Mouse (Mus musculus): ENCODE results near the gene Serhl. TPM values are rescaled to one million over a fixed set of nuclear protein-coding genes. Genes with fewer than 3 reads are reported as not detected.

Serhl gene
- total and polyA plus RNA-seq, 3 experiments = 52.0 to 123 (median 59.5) TPM

DNA sequence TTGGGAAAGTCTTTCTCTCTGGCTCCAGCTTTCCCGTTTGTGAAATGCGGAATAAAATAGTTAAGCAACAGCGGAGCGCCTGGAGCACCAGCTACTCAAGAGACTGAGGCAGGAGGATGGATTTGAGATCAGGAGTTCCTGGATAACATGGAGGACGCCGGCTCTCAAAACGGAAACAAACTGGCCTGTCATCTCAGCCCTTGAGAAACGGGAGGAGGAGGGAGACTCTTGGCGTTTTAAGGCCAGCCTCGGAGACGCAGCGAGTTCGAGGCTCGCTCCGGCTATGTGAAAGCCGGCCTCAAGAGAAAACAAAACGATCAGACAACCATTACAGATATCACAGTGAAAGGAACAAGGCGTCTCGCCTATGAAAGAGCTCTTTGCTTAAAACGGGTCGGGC, 59.1 kb downstream of the Serhl start:
- H3K79me2 ChIP-seq (replicated peaks; ENCODE audit: control insufficient read depth, extremely low read depth, insufficient read depth, poor library complexity, severe bottlenecking) = peaks cover 53% of the 10 kb centered on the region
- in situ Hi-C loops (cut with MboI; ENCODE audit: low pct_ligation_motif_present, low pct_unique_long_range_greater_than_20kb, low sequenced_read_pairs) = no loop called here
- no peaks in the 10 kb centered on the region for H3K27me3 ChIP-seq (replicated peaks)
- dilution Hi-C loops (cut with MboI; ENCODE audit: extremely low pct_ligation_motif_present, extremely low pct_unique_long_range_greater_than_20kb, low sequenced_read_pairs) = no loop called here
- DNase-seq (ENCODE audit: extremely low read depth) = no peak
- TF ChIP-seq POLR2A (IDR thresholded peaks at IDR 0.05; ENCODE audit: low read depth, low read length) (no peak), SMC3 (IDR thresholded peaks at IDR 0.05; ENCODE audit: low read depth, low read length) (no peak), IRF4 (IDR thresholded peaks at IDR 0.05; ENCODE audit: low read depth, low read length) (no peak), MXI1 (IDR thresholded peaks at IDR 0.05; ENCODE audit: low read depth, low read length) (no peak), GABPA (IDR thresholded peaks at IDR 0.05; ENCODE audit: insufficient replicate concordance, low read depth, low read length) (no peak), MAZ (IDR thresholded peaks at IDR 0.05; ENCODE audit: low read depth, low read length) (no peak), ZKSCAN1 (IDR thresholded peaks at IDR 0.05; ENCODE audit: borderline replicate concordance, low read depth, low read length) (no peak), ELF1 (IDR thresholded peaks at IDR 0.05; ENCODE audit: low read depth, low read length) (no peak)
- peaks cover 18 to 47% of the 10 kb centered on the region in 2 experiments for H3K36me3 ChIP-seq (replicated peaks in 1 of 2; ENCODE audit: control insufficient read depth in 1 of 2, insufficient read depth in 1 of 2, low read length in 1 of 2)
- peak overlapping the region; percentile 80 for H3K4me2 ChIP-seq (ENCODE audit: insufficient read depth, low read depth, poor library complexity, severe bottlenecking)
- peaks cover 9 to 60% of the 10 kb centered on the region in 2 experiments; a peak in 3 of 4 replicates for H3K4me1 ChIP-seq (ENCODE audit: control insufficient read depth in 1 of 2, insufficient read depth in 2 of 2)
- H3K27ac ChIP-seq (ENCODE audit: insufficient read depth, low read depth) = peak overlapping the region; percentile 91
- peak overlapping the region; percentile 93 for H3K9ac ChIP-seq (ENCODE audit: insufficient read depth, low read depth)
- H3K4me3 ChIP-seq (replicated peaks in 1 of 3; ENCODE audit: low read depth in 2 of 3, low read length in 2 of 3, poor library complexity in 1 of 3) = peak overlapping the region; percentile 86 to 92 (median 88)
- H3K9me3 ChIP-seq (replicated peaks; ENCODE audit: low read length) = peaks cover 9% of the 10 kb centered on the region

GRCm38 (mm10) chr15:83148801-83149195, 59.5 kb downstream of the Serhl start:
- peak overlapping the region; percentile 93 for H3K9ac ChIP-seq (ENCODE audit: insufficient read depth, low read depth)
- no peak for DNase-seq (ENCODE audit: extremely low read depth)
- H3K4me1 ChIP-seq (ENCODE audit: control insufficient read depth in 1 of 2, insufficient read depth in 2 of 2) = peaks cover 9 to 62% of the 10 kb centered on the region in 2 experiments; a peak in 3 of 4 replicates
- dilution Hi-C loops (cut with MboI; ENCODE audit: extremely low pct_ligation_motif_present, extremely low pct_unique_long_range_greater_than_20kb, low sequenced_read_pairs) = no loop called here
- H3K4me2 ChIP-seq (ENCODE audit: insufficient read depth, low read depth, poor library complexity, severe bottlenecking) = no peak overlapping the region
- peaks cover 22 to 48% of the 10 kb centered on the region in 2 experiments for H3K36me3 ChIP-seq (replicated peaks in 1 of 2; ENCODE audit: control insufficient read depth in 1 of 2, insufficient read depth in 1 of 2, low read length in 1 of 2)
- H3K27me3 ChIP-seq (replicated peaks) = no peaks in the 10 kb centered on the region
- 0 out of 2 replicates have a peak, but pooled peaks have one; percentile 18 for TF ChIP-seq MAZ (IDR thresholded peaks at IDR 0.05; ENCODE audit: low read depth, low read length)
- no peak for TF ChIP-seq MYC (IDR thresholded peaks at IDR 0.05; ENCODE audit: low read depth, low read length)
- TF ChIP-seq IRF4 (IDR thresholded peaks at IDR 0.05; ENCODE audit: low read depth, low read length) = 0 out of 2 replicates have a peak, but pooled peaks have one; percentile 13
- TF ChIP-seq EP300 (IDR thresholded peaks at IDR 0.05; ENCODE audit: low read length) = no peak
- no peak for TF ChIP-seq SIN3A (IDR thresholded peaks at IDR 0.05; ENCODE audit: low read length)
- peak; percentile 5; the same call in 1 of the 2 replicates for TF ChIP-seq MXI1 (IDR thresholded peaks at IDR 0.05; ENCODE audit: low read depth, low read length)
- TF ChIP-seq NRF1 (IDR thresholded peaks at IDR 0.05; ENCODE audit: low read depth, low read length) = 0 out of 2 replicates have a peak, but pooled peaks have one; percentile 27
- no peak for TF ChIP-seq CHD2 (IDR thresholded peaks at IDR 0.05; ENCODE audit: low read length)
- peak; percentile 80 for TF ChIP-seq UBTF (IDR thresholded peaks at IDR 0.05; ENCODE audit: low read depth, low read length)
- H3K9me3 ChIP-seq (replicated peaks; ENCODE audit: low read length) = peaks cover 13% of the 10 kb centered on the region
- H3K27ac ChIP-seq (ENCODE audit: insufficient read depth, low read depth) = peak overlapping the region; percentile 91
- H3K79me2 ChIP-seq (replicated peaks; ENCODE audit: control insufficient read depth, extremely low read depth, insufficient read depth, poor library complexity, severe bottlenecking) = peaks cover 49% of the 10 kb centered on the region
- in situ Hi-C loops (cut with MboI; ENCODE audit: low pct_ligation_motif_present, low pct_unique_long_range_greater_than_20kb, low sequenced_read_pairs) = no loop called here
- peak overlapping the region; percentile 86 to 92 (median 88) for H3K4me3 ChIP-seq (replicated peaks in 1 of 3; ENCODE audit: low read depth in 2 of 3, low read length in 2 of 3, poor library complexity in 1 of 3)

Measured in CH12.LX (cell line).